Mouse (Mus musculus): ENCODE results near the gene Mcoln3.

The Mcoln3 gene

GRCm38 (mm10) chr3:146173030-146173429 is 55.8 kb downstream of the Mcoln3 start:
- no peak for DNase-seq (ENCODE audit: low read depth, low spot score)

- no peak for DNase-seq (ENCODE audit: low read depth, low spot score)
These were observed 57.0 kb downstream of the Mcoln3 start for GRCm38 (mm10) chr3:146174215-146174614.

- peak; percentile 43 for DNase-seq (ENCODE audit: low read depth, low spot score)
These were observed 60.0 kb downstream of the Mcoln3 start for GRCm38 (mm10) chr3:146177295-146177694.

- peak; percentile 85 for DNase-seq (ENCODE audit: low read depth, low spot score)
These were observed 60.7 kb downstream of the Mcoln3 start for GRCm38 (mm10) chr3:146177748-146178582.

- peak; percentile 33 for DNase-seq (ENCODE audit: low read depth, low spot score)
These were observed 63.1 kb downstream of the Mcoln3 start for GRCm38 (mm10) chr3:146180341-146180740.

GRCm38 (mm10) chr3:146180986-146181385 is 63.7 kb downstream of the Mcoln3 start:
- peak; percentile 53 for DNase-seq (ENCODE audit: low read depth, low spot score)

- DNase-seq (ENCODE audit: low read depth, low spot score) = peak; percentile 72
These were observed 67.9 kb downstream of the Mcoln3 start for GRCm38 (mm10) chr3:146184992-146185657.

- peak; percentile 33 for DNase-seq (ENCODE audit: low read depth, low spot score)
These were observed 68.8 kb downstream of the Mcoln3 start for GRCm38 (mm10) chr3:146186033-146186432.

- no peak for DNase-seq (ENCODE audit: low read depth, low spot score)
These were observed 72.7 kb downstream of the Mcoln3 start for GRCm38 (mm10) chr3:146189933-146190332.
